ENCODE assay signal across 25 mouse cellular contexts in the genomic region with DNA sequence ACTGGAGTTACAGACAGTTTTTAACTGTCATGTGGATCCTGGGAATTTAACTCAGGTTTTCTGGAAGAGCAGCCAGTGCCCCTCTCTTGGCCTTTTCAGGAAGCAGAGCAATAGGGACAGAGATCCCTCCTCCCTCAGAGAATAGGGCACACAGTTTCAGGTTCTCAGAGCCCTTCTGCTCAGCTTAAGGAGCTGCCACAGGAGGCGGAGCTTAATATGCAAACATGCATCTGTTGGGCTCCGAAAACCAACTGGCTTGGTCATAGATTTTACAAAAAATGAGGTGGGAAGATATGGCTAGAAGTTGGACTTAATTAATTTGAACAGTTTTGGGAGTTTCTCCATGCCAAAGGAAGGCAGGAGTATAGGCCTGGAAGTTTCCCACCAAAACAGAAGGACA.
"Had no signal": no experiment of that assay in that cellular context is flagged by ENCODE, and none has a peak within 500 bp of the region (broad histone marks: within the 10 kb centered on the region; RNA-seq: fewer than 3 reads in every experiment).

No protein-coding gene starts in this region.

- H3K4me3 ChIP-seq: heart, adult 2 months; hindbrain, embryonic 10.5 days; hindbrain, embryonic 12.5 days; intestine, embryonic 15.5 days; limb, embryonic 13.5 days; limb, embryonic 15.5 days; liver, embryonic 12.5 days had no signal

- H3K9me3 ChIP-seq: hindbrain, embryonic 10.5 days; hindbrain, embryonic 12.5 days; intestine, embryonic 15.5 days; limb, embryonic 13.5 days; limb, embryonic 15.5 days; liver, embryonic 12.5 days had no signal

- ATAC-seq: hindbrain, embryonic 16.5 days; inflammation-experienced regulatory T-cells, adult 6 months; intestine, embryonic 15.5 days; intestine, postnatal 0 days; liver, embryonic 12.5 days had no signal

- H3K4me2 ChIP-seq: heart, embryonic 11.5 days; hindbrain, embryonic 12.5 days; hindbrain, embryonic 14.5 days; intestine, embryonic 15.5 days; limb, embryonic 13.5 days; limb, embryonic 15.5 days; liver, embryonic 12.5 days had no signal

- H3K27ac ChIP-seq: heart, adult 2 months; hindbrain, embryonic 10.5 days; hindbrain, embryonic 12.5 days; hindbrain, embryonic 14.5 days; intestine, embryonic 15.5 days; limb, embryonic 13.5 days; limb, embryonic 15.5 days; liver, embryonic 12.5 days; liver, embryonic 14.5 days had no signal

- H3K9ac ChIP-seq: hindbrain, embryonic 12.5 days; hindbrain, embryonic 14.5 days; intestine, embryonic 15.5 days; limb, embryonic 13.5 days; limb, embryonic 15.5 days; liver, embryonic 12.5 days; liver, embryonic 14.5 days had no signal

- H3K27me3 ChIP-seq: intestine, embryonic 15.5 days; limb, embryonic 13.5 days; limb, embryonic 15.5 days had no signal

- DNase-seq: gastrocnemius, postnatal 14 days; gastrocnemius, postnatal 36 days; heart, adult 11 months; heart, adult 2 months; heart, postnatal 10 days; heart, postnatal 4 days; kidney, adult 18-20 months; kidney, adult 8-10 months; kidney, postnatal 10 days; kidney, postnatal 25 days; layer of hippocampus, adult 9-11 months; layer of hippocampus, postnatal 36 days; left cerebral cortex, postnatal 4 days had no signal

- H3K36me3 ChIP-seq: hindbrain, embryonic 10.5 days; hindbrain, embryonic 12.5 days; intestine, embryonic 15.5 days; limb, embryonic 13.5 days; limb, embryonic 15.5 days; liver, embryonic 12.5 days had no signal
